Mouse (Mus musculus): ENCODE results near the gene Mrpl17. TPM values are rescaled to one million over a fixed set of nuclear protein-coding genes. Genes with fewer than 3 reads are reported as not detected.

Mrpl17 gene
- polyA plus RNA-seq, 1 experiment: 73.3 TPM

GRCm38 (mm10) chr7:105802312-105802711 lies 8.6 kb downstream of the Mrpl17 start:
- H3K36me3 ChIP-seq (ENCODE audit: control insufficient read depth, insufficient read depth, low read length): no peaks in the 10 kb centered on the region
- no peaks in the 10 kb centered on the region for H3K27me3 ChIP-seq (ENCODE audit: control insufficient read depth, insufficient read depth, low read length)
- H3K4me3 ChIP-seq (ENCODE audit: control insufficient read depth, low read depth, low read length): no peak overlapping the region
- H3K4me1 ChIP-seq (ENCODE audit: control insufficient read depth, insufficient read depth, low read length): no peaks in the 10 kb centered on the region
- TF ChIP-seq POLR2A (IDR thresholded peaks at IDR 0.05; ENCODE audit: control insufficient read depth, low read depth, low read length) (no peak), CTCF (IDR thresholded peaks at IDR 0.05; ENCODE audit: control insufficient read depth, insufficient read depth, insufficient replicate concordance, low read depth, low read length) (no peak)
- no peak overlapping the region for H3K27ac ChIP-seq (ENCODE audit: control insufficient read depth, insufficient read depth, low read depth, low read length)

GRCm38 (mm10) chr7:105796972-105797371 lies 13.9 kb downstream of the Mrpl17 start:
- no peaks in the 10 kb centered on the region for H3K27me3 ChIP-seq (ENCODE audit: control insufficient read depth, insufficient read depth, low read length)
- no peaks in the 10 kb centered on the region; the same call in 1 of the 2 replicates for H3K4me1 ChIP-seq (ENCODE audit: control insufficient read depth, insufficient read depth, low read length)

GRCm38 (mm10) chr7:105795759-105796366 lies 15.0 kb downstream of the Mrpl17 start:
- H3K27ac ChIP-seq (ENCODE audit: control insufficient read depth, insufficient read depth, low read depth, low read length): no peak overlapping the region

More at GRCm38 (mm10) chr7:105796972-105797371, 13.9 kb downstream of the Mrpl17 start:
- TF ChIP-seq POLR2A (IDR thresholded peaks at IDR 0.05; ENCODE audit: control insufficient read depth, low read depth, low read length) (no peak), CTCF (IDR thresholded peaks at IDR 0.05; ENCODE audit: control insufficient read depth, insufficient read depth, insufficient replicate concordance, low read depth, low read length) (no peak)
- no peaks in the 10 kb centered on the region for H3K36me3 ChIP-seq (ENCODE audit: control insufficient read depth, insufficient read depth, low read length)
- no peak overlapping the region for H3K4me3 ChIP-seq (ENCODE audit: control insufficient read depth, low read depth, low read length)
- H3K27ac ChIP-seq (ENCODE audit: control insufficient read depth, insufficient read depth, low read depth, low read length): no peak overlapping the region

GRCm38 (mm10) chr7:105793701-105794100 lies 17.2 kb downstream of the Mrpl17 start:
- TF ChIP-seq CTCF (IDR thresholded peaks at IDR 0.05; ENCODE audit: control insufficient read depth, insufficient read depth, insufficient replicate concordance, low read depth, low read length) (no peak), POLR2A (IDR thresholded peaks at IDR 0.05; ENCODE audit: control insufficient read depth, low read depth, low read length) (no peak)

More at GRCm38 (mm10) chr7:105795759-105796366, 15.0 kb downstream of the Mrpl17 start:
- H3K4me1 ChIP-seq (ENCODE audit: control insufficient read depth, insufficient read depth, low read length): no peaks in the 10 kb centered on the region; the same call in 1 of the 2 replicates
- TF ChIP-seq CTCF (IDR thresholded peaks at IDR 0.05; ENCODE audit: control insufficient read depth, insufficient read depth, insufficient replicate concordance, low read depth, low read length) (no peak), POLR2A (IDR thresholded peaks at IDR 0.05; ENCODE audit: control insufficient read depth, low read depth, low read length) (no peak)
- no peak overlapping the region for H3K4me3 ChIP-seq (ENCODE audit: control insufficient read depth, low read depth, low read length)
- no peaks in the 10 kb centered on the region for H3K27me3 ChIP-seq (ENCODE audit: control insufficient read depth, insufficient read depth, low read length)
- no peaks in the 10 kb centered on the region for H3K36me3 ChIP-seq (ENCODE audit: control insufficient read depth, insufficient read depth, low read length)

GRCm38 (mm10) chr7:105791147-105791546 lies 19.8 kb downstream of the Mrpl17 start:
- no peak for TF ChIP-seq CTCF (IDR thresholded peaks at IDR 0.05; ENCODE audit: control insufficient read depth, insufficient read depth, insufficient replicate concordance, low read depth, low read length)
- no peak for TF ChIP-seq POLR2A (IDR thresholded peaks at IDR 0.05; ENCODE audit: control insufficient read depth, low read depth, low read length)
- H3K4me1 ChIP-seq (ENCODE audit: control insufficient read depth, insufficient read depth, low read length): peaks cover 10% of the 10 kb centered on the region
- no peak overlapping the region for H3K27ac ChIP-seq (ENCODE audit: control insufficient read depth, insufficient read depth, low read depth, low read length)
- H3K27me3 ChIP-seq (ENCODE audit: control insufficient read depth, insufficient read depth, low read length): peaks cover 4% of the 10 kb centered on the region; the same call in 1 of the 2 replicates
- no peak overlapping the region for H3K4me3 ChIP-seq (ENCODE audit: control insufficient read depth, low read depth, low read length)
- no peaks in the 10 kb centered on the region for H3K36me3 ChIP-seq (ENCODE audit: control insufficient read depth, insufficient read depth, low read length)

More at GRCm38 (mm10) chr7:105793701-105794100, 17.2 kb downstream of the Mrpl17 start:
- no peak overlapping the region for H3K4me3 ChIP-seq (ENCODE audit: control insufficient read depth, low read depth, low read length)
- no peaks in the 10 kb centered on the region for H3K36me3 ChIP-seq (ENCODE audit: control insufficient read depth, insufficient read depth, low read length)
- H3K27me3 ChIP-seq (ENCODE audit: control insufficient read depth, insufficient read depth, low read length): no peaks in the 10 kb centered on the region
- H3K4me1 ChIP-seq (ENCODE audit: control insufficient read depth, insufficient read depth, low read length): no peaks in the 10 kb centered on the region; the same call in 1 of the 2 replicates
- H3K27ac ChIP-seq (ENCODE audit: control insufficient read depth, insufficient read depth, low read depth, low read length): no peak overlapping the region

DNA sequence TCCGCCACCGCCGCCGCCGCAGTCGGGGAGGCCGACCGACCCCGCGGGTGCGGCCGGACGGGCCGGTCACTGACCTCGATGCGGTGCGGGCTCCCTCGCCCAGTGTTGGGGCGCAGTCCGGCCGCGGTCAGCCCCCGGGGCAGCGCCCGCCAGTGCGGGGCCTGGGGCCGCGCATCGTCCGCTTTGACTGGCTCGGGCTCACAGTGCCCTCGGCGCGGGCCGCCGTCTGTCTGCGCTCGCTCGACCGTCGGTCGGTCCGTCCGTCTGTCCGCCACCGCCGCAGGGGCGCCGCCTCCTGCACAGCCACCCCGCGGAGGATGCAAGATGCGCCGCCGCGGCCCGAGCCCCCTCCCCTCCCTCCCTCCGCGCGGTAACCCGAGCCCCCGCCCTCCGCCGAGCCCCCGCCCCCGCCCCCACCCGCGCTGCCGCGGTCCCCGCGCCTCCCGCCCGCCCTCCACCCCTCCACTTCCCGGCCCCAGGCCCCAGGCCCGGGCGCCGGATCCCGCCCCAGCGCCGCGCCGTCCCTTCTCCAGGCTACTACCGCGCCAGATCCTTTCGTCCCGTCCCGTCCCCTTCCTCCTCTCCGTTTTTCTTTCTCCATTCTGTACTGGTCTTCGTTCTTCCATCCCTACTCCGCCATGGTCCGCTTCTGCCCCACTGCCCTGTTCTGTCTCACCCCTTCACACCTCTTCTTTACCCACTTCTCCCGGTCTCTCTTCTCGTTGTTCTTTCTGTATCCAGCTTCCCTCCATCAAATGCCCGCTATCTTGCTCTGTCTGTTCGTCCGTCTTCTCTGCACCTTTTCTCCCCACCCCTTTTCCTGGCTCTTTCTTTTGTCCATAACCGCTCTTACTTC lies 23.4 kb downstream of the Mrpl17 start, which contains the start of gene Dchs1:
Gene Dchs1 (minus strand): TSS at position 370 of the 856 bp plus-strand sequence.
- TF ChIP-seq POLR2A (IDR thresholded peaks at IDR 0.05; ENCODE audit: control insufficient read depth, low read depth, low read length): no peak
- no peak for TF ChIP-seq CTCF (IDR thresholded peaks at IDR 0.05; ENCODE audit: control insufficient read depth, insufficient read depth, insufficient replicate concordance, low read depth, low read length)
- Histone ChIP-seq H3K36me3 (ENCODE audit: control insufficient read depth, insufficient read depth, low read length) (no peaks in the 10 kb centered on the region), H3K27ac (ENCODE audit: control insufficient read depth, insufficient read depth, low read depth, low read length) (no peak within 1 kb of the TSS), H3K4me3 (ENCODE audit: control insufficient read depth, low read depth, low read length) (peak within 1 kb of the TSS; percentile 83), H3K27me3 (ENCODE audit: control insufficient read depth, insufficient read depth, low read length) (peaks cover 4% of the 10 kb centered on the region; the same call in 1 of the 2 replicates), H3K4me1 (ENCODE audit: control insufficient read depth, insufficient read depth, low read length) (peaks cover 10% of the 10 kb centered on the region)
